Comparison of ENCODE assay signal across 16 mouse cellular contexts in genomic region chr16:55589382-55589956, GRCm38 (mm10).
"Had no signal": no experiment of that assay in that cellular context is flagged by ENCODE, and none has a peak within 500 bp of the region (broad histone marks: within the 10 kb centered on the region; RNA-seq: fewer than 3 reads in every experiment).

No protein-coding gene starts in this region.

- H3K36me3 ChIP-seq: limb, embryonic 12.5 days; limb, embryonic 15.5 days; stomach, embryonic 15.5 days had no signal

- DNase-seq: kidney, adult 11 months; kidney, adult 8-10 months; kidney, postnatal 14 days; kidney, postnatal 4 days; left cerebral cortex, postnatal 4 days; liver, postnatal 0 days; lung, embryonic 14.5 days; midbrain, embryonic 14.5 days; right cerebral cortex, adult 18-20 months; right cerebral cortex, postnatal 25 days; spleen, adult 18-20 months; thymus, postnatal 25 days had no signal

- H3K27me3 ChIP-seq: limb, embryonic 12.5 days; limb, embryonic 15.5 days; stomach, embryonic 15.5 days had no signal

- ATAC-seq: liver, postnatal 0 days; lung, postnatal 0 days had no signal
